Mouse (Mus musculus) inflammation-experienced regulatory T-cells, adult 6 months (primary cell): ENCODE measurements around the gene Tmcc3. TPM values are rescaled to one million over a fixed set of nuclear protein-coding genes. Genes with fewer than 3 reads are reported as not detected.

Experiments
- ATAC-seq: one replicate; pipeline ENCODE4 v1.8.0; 2017
- polyA plus RNA-seq, 3 experiments: library from polyadenylated mRNA; unstranded; fragments of 100-300 nt; shearing (Covaris generic); gene quantifications; one replicate each; pipeline ENCODE4 v1.2.1; 2017

The Tmcc3 gene
- polyA plus RNA-seq, 3 experiments from 2014 or later = 0.38 to 1.6 (median 1.0) TPM

DNA sequence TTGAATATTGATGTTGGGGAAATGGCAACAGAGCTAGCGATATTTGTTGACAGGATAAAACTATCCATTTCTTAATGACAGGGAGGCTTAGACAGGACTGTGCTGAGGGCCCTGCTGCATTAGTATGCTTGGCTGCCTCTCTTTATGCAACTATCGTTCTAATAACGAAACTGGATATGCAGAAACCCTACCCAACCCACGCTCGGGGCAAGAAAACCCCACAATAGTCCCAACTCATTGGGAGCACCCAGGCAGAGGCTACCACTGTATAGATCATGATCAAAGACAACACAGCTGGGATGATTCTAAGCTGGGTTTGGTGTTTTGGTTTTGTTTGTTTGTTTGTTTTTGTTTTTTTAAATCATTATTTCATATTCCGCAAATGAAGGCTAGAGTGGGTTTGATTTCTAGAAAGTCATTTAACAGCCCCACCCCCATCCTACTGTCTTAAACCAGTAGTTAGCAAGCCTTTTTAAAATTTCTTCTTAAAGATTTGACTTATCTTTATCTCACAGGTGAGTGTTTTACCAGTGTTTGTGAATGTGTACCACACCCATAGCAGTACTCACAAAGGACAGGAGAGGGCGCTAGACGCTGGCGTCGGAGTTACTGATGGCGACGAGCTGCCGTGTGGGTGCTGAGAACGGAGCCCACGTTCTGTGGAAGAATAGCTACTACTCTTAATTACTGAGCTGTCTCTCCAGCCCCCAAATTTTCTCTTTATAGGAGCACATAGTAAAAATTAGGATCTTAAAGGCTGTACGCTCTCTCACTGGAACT, 20.8 kb downstream of the Tmcc3 start:
- no peak for ATAC-seq

DNA sequence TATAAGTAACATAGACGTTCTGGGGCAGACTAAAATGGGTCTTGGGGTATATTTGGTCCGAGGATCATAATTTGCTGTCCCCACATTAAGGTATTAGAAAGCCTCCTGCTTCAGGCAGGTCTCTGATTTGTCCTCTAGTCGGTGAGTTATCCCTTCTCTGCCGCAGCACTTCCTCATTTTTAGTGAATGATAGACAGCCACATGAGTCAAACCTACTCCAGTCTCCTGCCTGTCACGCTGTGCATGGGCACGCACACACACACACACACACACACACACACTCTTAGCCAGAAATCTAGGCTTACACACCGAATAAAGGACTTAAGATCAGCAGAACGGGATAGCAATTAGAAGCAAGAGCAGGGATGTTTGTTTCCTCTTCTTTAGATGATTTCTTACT, 21.6 kb downstream of the Tmcc3 start:
- no peak for ATAC-seq

DNA sequence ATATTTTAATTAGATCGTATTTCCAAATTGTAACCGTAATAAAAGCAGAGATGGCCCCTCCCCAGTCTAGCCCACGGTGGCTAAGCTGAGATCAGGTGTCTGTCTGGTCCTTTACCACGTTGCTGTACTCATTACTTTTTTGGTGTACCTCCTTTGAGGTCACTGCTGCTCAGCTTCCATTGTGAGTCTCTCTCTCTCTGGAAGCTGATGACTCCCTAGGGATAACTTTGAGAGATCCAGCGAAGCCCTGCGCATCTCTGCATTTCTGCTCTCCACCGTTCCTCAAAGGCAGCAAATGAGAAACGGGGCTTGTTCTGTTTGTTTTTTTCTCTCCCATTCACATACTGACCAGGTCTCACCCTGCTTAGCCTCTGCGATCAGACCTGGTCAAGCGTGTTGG, 23.3 kb downstream of the Tmcc3 start:
- no peak for ATAC-seq

DNA sequence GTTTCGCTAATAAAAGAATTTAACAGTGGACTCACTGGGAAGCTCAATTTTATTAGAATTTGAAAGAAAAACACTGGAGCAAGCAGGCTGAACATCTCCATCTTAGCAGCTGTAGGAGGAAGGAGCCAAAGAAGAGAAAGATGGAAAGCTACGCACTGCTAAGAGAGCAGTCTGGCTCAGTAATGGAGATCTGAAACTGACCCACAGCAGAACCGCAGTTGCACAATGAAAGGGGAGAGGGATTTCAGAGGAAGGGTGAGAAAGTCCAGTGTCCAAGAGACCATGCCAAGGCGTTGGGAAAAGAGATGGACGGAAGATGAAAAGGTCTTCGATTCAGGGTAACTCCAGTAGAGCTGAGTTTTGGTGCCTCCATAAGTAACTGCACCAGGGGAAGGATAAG, 24.3 kb downstream of the Tmcc3 start:
- no peak for ATAC-seq

DNA sequence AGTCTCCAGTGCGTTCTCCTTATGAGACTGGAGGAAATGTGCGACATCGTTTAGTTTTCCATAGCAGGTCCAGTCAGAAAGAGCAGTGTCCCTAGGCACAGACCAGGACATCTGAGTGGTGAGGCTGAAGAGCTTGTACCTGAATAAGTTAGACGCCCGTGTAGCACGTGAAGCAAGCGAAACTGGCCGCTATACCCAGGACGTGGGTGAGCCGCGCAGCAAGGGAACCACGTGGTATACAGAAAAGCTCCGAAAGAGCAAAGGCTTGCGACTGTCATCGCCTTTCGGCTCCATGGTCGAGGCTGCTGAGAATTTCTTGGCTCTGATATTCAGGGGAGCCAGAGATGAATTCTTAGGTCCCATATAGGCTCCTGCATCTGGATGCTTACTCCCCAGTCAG, 29.8 kb downstream of the Tmcc3 start:
- no peak for ATAC-seq

DNA sequence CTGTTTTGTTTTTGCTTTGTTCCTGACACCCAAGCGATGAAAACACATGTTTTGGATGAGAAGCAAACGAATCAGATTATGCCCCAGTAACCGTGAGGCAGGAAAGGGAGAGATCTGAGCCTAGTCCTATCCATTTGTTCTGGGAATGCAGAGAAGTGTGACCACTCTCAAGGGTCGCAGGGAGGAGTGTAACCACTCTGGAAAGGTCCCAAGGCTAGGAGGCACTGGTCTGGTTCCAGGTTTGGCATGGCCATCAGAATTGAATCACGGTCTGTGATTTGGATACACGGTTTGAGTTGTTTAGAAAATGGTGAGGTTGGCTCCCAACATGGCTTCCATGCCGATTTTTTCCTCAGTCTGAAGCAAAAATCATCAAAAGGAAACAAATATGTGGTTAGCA, 30.5 kb downstream of the Tmcc3 start:
- no peak for ATAC-seq

DNA sequence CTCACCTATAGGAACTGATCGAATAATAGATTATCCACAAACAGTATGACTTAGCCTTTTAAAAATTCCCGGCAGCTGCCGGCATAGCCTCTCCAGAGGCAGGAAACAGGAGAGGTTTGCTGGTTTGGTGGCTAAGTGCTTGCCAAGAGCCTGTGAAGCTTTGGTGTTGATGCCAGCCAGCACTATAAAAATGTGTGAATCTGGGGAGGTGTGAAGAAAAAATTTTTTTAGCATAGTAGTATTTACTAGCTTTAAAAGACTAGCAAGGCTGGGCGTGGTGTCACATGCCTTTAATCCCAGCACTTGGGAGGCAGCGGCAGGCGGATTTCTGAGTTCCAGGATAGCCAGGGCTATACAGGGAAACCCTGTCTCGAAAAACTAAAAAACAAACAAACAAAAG, 31.8 kb downstream of the Tmcc3 start:
- ATAC-seq = no peak

DNA sequence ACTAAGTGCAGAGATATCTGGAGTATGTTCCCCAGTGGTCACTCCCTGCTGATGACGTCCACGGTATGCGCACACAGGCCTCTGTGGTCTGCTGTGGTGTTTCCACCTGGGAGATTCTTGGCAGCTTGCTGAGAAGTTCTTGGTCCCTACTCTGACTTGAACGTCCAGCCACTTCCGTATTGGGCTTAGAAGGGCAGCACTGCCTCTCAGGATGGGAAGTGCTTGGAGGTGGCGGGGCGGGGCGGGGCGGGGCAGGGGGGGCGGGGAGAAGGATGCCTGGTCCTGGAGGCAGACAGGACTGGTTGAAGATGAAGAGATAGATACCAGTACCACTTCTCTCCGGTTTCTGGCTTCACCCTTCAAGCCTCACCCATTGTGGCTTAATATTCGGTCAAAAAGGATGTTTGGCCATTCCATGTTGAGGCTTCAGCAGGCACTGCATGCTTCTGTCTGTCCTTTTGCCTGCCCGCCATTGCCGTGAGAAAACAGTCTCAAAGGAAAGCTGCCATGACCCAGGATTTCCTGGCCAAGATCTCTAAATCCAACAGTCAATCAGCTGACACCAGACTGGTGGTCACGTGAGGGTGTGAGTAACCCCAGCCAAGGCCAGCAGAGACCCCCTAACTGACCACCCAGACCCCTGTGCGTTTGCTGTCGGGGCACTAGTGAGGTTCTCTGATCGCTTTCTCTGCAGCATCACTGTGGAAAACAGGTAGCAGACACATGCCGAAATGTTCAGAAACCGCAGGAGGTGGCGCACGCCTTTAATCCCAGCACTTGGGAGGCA, 33.1 kb downstream of the Tmcc3 start:
- no peak for ATAC-seq

DNA sequence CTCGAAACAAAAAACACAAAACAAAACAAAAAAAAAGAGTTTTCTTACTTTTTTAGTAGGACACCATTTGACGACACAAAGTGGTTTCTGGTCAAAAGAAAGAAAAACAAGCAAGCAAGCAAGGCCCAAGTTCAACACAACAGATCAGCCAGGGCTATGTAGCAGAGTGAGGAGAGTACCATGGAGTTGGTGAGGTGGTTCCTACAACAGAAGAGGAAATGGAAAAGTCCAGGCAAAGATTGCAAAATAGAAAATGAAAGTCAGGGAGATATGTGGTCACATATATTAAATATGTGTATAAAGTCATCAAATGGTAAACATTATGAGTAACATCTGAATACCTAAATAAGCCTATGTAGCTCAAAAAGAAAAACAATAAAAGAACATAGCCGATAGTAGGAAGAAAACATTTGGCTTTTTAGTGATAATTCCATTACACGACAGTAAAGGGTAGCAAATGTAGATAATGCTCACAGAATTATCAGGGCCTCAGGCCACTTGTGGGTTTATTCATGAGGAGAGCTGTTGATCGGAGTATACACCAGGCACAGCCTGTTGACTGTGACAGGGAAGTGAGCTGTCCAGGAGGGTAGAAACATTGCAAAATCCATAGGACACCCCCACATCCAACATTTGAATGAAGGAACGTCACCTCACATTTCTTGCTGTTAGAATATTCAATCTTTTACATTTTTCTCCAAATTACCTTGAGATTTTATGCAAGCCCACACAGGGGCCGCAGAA, 33.9 kb downstream of the Tmcc3 start:
- no peak for ATAC-seq

DNA sequence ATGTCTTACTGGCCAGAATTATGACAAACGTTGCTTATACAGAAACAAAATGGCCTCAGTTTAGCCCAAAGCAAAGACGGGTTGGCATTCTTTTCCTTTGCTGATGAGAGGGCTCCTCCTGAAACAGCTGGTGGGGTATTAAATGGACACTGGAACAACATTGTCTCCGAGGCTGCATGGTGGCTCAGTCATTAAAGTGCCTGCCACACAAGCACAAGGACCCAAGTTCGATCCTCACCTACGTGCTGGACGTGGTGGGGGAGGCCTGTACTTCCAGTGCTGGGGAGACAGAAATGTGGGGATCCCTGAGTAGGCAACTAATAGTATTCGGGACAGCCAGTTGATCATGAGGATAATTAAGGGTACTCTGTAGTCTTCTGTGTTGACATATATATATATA, 34.8 kb downstream of the Tmcc3 start:
- ATAC-seq = no peak

DNA sequence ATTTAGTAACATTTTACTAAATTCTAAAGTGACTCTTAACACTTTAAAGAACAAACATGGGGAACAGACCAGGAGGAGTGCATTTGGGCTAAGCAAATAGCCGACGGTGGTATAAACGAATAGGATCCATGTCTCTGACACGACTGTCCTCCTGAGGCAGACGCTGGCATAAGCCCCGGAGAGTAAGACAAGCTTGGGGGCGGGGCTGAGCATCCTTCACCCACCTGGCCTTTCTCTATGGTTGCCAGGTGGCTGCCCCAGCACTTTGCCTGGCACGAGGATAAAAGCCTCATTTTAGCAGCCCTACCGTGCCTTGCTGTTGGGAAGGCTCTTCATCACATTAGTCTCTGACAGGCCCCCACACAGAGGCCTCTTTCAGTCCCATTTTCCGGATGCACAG, 35.5 kb downstream of the Tmcc3 start:
- ATAC-seq = no peak

DNA sequence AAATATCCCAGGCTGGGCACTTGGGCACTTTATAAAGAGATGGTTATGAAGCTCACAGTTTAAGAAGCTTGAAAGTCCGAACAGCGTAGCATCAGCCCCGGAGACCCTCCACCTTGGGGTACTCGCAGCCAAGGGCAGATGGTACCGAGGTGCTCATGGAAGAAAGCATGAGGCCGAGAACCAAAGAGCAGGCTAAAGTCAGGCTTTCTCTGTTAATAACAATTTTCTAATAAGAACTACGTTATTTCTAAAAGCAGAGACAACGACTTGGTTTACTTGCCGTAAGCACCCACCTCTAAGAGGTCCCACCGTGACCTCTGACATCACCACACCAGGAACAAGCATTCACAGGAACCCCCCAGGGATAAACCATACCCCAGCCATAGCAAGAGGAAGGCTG, 36.2 kb downstream of the Tmcc3 start:
- ATAC-seq = no peak

DNA sequence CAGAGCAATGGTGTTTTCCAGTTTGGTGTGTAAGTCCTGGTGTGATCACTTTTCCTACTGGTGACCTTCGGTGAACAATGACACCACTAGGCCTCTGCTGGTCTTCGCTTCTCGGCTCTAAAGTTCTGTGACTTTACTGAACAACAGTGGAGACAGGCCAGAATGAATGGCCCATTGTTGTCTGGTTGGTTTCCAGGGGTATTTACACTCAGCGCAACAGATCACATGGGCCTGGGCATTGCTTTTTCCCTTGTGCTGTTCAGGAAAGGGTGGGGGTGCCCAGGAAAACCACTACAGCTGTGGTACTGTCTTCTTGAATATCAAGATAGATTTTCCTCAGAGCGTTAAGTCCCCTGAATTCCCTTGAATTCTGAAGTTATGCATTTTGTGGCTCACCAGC, 38.5 kb downstream of the Tmcc3 start:
- ATAC-seq = no peak

DNA sequence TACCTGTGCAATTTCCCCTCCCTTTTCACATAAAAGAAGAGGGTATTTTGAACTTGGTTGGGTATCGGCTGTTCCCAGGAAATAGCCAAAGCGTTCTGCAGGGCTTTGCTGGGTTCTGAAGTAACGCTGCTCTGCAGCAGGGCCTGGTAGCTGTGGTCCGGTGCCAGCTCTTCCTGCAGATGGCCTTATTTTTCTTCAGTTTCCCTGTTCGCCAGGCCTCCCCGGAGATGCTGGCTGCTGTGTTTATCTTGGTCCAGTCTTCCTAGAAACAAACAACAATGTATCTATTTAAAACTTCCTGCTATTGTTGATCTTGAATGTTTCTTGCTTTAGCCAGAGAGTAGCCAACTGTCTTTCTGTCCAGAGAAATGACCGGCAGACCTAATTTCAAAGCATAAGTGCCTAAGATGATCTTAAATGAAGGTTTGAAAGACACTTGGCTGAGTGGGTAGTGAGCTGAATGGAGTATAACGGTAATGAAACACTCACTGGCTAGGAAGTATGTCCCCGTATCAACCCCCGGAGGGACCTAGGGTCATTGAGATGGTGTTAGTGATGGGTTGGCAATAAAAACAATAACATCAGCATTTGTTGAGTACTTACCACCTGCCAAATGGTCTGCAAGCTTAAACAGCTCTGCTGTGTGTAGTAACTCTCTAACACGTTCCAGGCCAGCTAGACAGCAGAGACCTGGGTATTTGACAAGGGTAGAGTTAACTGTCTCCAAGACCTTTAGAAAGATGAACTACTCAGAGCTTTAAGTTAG, 39.3 kb downstream of the Tmcc3 start:
- ATAC-seq = no peak

DNA sequence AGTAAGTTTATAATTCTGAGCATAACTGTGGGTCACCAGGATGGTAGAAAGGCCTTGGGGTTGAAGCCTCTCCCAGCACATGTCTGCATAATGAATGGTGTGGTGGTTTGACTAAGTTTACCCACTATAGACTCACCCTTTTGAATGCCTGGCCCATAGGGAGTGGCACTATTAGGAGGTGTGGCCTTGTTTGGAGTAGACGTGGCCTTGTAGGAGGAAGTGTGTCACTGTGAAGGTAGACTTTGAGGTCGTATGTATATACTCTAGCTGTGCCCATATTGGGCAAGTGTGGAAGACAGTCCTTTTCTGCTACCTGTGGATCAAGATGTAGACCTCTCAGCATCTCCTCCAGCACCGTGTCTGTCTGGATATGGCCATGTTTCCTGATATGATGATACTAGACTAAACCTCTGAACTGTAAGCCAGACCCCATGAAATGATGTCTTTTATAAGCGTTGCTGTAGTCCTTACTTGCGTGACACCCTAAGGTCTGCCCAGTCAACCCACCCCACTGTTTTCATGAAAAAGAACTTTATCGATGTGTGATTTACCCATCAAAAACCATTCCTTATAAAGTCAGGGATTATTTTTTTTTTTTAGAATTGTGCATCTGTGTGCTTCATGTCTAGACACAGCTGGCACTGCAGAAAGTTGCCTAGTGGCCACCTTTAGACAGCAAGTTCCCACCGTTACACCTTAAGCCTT, 40.6 kb downstream of the Tmcc3 start:
- no peak for ATAC-seq

DNA sequence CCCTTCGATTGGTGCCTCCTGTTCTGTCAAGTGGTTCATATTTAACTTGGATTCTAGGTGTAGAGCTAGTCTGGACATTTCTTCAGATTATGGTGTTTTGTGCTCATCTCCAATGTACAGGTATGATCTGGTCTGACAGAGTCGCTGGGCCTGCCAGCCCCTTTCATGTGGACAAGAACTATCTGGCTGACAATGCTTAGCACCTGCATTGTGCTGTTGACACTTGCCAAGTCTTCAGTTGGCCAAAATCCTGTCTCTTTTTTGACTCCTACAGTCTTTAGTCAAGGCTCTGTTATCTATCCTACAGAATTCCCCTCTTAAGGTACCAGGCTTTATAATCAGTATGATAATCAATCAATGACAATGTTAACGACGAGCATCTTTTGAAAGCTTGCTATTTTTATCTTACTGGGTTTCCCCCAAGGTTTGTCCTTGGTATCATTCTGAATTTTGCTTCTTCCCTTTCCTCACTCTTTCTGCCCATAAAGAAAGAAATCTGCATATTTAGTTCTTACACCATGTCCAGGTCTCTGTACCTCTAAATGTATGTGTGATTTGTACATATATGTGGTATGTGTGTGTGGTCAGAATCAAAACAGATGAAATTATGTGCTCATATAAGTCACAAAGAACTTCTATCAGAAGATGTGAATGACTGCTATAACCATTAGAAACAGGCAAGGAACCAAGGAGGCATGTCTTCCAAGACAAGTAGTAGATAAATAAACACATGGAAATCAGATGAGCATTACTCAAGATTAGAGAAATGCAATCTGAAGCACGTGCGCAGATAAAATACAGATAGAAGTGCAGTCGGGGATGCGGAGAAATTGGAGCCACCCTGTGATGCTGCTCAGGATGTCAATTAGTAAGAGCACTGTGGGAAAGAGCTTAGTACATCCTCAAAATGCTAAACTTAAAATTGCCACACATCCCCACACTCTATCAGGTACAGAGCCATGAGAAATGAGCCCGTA, 41.4 kb downstream of the Tmcc3 start:
- no peak for ATAC-seq

DNA sequence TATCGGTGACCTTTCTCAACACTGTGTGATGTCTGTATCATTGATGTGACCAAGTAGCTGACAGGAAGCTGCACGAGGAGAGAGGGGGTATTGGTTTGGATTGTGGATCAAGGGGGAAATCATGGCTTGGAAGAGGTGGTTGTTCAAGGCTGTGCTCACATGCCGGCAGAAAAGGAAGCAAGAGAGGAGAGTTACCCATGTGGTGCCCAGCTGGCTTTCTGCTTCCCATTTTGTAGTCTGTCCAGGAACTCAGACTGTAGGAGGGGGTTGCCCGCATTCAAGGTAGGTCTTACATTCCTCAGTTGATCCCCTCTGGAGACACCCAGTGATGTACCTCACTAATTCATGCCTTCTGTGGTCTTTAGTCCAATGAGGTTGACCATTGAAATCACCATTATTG, 42.3 kb downstream of the Tmcc3 start:
- no peak for ATAC-seq

DNA sequence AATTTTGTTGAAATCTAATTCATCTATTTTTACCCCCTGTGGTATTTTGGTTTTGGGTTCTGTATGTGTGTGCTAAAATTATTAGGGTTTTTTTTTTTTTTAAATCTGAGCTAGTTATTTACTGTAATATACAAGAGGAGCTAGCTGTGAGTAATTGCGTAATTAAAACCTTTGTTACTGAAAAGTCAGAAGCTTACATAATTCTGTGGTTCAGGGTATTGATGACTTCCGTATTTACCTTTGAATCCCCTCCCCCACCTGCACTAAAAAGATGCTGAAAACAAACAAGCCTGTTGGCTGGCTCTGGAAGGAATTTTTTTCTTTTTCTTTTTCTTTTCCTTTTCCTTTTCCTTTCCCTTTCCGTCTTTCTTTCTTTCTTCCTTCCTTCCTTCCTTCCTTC, 42.7 kb downstream of the Tmcc3 start:
- no peak for ATAC-seq

DNA sequence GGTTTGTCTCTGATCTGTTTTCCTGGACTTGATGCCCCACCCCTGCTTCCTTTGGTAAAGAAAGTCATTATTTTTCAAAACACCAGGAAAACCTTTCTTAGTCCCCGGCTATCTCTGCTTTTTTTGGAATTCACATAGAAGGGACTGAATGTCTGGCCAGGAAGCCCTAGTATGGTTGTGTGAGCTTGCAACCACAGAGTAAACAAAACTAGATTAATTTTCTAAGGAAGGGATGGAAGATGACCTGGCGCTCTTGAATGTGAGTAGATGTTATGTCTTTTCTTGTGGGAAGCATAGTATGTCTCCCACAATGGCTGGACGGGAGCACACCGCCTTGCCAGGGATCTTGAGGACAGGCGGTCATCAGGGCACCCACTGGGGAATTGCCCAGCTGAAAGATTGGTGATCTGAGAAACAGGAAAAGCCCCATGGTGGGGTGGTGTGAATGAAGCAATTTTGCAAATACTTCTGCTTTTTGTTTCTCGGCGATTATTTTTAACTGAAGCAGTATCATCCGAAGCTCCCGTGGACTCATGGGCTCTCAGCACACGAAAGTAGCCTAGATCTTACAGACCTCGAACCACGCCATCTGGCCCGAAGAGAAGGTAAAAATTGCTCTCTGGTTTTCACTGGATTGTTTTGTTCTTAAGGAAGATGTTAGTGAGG, 44.9 kb downstream of the Tmcc3 start:
- no peak for ATAC-seq

DNA sequence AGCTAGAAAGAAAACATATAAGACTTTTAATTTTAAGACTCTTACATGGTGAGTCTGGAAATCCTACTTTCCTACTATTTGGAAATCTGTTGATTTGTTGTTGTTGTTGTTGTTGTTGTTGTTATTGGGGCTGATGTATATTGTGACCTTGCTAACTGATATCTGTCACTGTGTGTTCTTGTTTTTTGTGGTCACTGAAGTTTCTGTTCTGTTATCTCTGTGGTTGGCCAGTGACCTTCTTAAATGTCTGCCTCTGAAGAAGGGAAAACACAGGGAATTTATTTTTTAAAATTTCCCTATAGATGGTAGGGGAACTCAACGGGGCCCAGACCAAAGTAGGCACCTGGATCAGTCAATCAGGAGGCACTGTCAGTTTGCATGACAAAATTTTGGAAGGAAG, 48.9 kb downstream of the Tmcc3 start:
- no peak for ATAC-seq
